Mouse (Mus musculus): ENCODE measurements around the gene Gm20738. TPM values are rescaled to one million over a fixed set of nuclear protein-coding genes. Genes with fewer than 3 reads are reported as not detected.
"Not testable (repeated sequence)": the region's sequence is repeated elsewhere in the genome, so short reads cannot be mapped to it uniquely, and the experiment has no call there.

The Gm20738 gene
- polyA plus RNA-seq (2012; ENCODE audit: insufficient read depth, insufficient read length, missing spikeins), result not detected in 2 replicates

DNA sequence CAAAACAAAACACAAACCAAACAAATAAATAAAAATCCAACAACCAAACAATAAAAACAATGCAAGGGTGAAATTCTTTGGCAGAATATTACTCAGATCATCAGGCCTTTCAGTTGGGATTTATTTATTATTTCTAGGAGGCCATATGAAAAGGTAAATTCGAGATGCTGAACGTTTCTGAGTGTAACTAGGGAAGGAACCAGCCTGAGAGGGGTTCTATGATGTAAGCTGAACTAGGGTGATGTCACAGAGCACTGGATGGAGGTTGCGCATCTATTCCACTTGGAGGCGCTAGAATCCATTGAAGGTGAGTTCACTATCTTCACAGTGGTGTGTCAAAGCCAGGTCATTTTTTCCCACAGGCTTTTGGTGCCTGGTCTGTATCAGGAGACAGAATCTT, at the start of gene Gm20738:
Gene Gm20738 (plus strand): TSS at position 301 of the 400 bp plus-strand sequence.
- H3K4me3 ChIP-seq (ENCODE audit: insufficient read depth, low read depth, low read length); H3K4me1 ChIP-seq (ENCODE audit: control insufficient read depth, insufficient read depth, insufficient read length, low read length); H3K27ac ChIP-seq (replicated peaks; ENCODE audit: low read depth, low read length): not testable (repeated sequence)
